Mouse (Mus musculus) forebrain, embryonic 10.5 days (tissue): ENCODE measurements at regions not wholly inside any gene's neighbourhood (a gene's known extent, or its start where the extent isn't known, plus 50 kb on each side); places are given as distances from the start of the nearest gene placed in this dataset.

Experiments used
- DNase-seq: peaks from one replicate; pipeline ENCODE4 v3.0.0-alpha.2; 2017; ENCODE audit warnings: low spot score; ENCODE audit errors: extremely low spot score
- H3K27ac ChIP-seq: fragments of 300-500 bp; sonication (generic); 2 replicates; pipeline ENCODE4 v1.5.1; 2016; ENCODE audit warnings: mild to moderate bottlenecking
- H3K27me3 ChIP-seq: fragments of 300-500 bp; sonication (generic); 2 replicates; pipeline ENCODE4 v1.6.1; 2016; ENCODE audit warnings: mild to moderate bottlenecking; ENCODE audit not compliant: poor library complexity, severe bottlenecking
- H3K36me3 ChIP-seq: fragments of 300-500 bp; sonication (generic); replicated peaks from 2 replicates; pipeline ENCODE4 v1.6.1; 2016; ENCODE audit warnings: mild to moderate bottlenecking, moderate library complexity
- H3K4me1 ChIP-seq: fragments of 300-500 bp; sonication (generic); 2 replicates; pipeline ENCODE4 v1.6.1; 2016
- H3K4me3 ChIP-seq: fragments of 300-500 bp; sonication (generic); 2 replicates; pipeline ENCODE4 v1.5.1; 2016; ENCODE audit warnings: mild to moderate bottlenecking, moderate library complexity
- H3K9me3 ChIP-seq: fragments of 300-500 bp; sonication (generic); 2 replicates; pipeline ENCODE4 v1.6.1; 2016; ENCODE audit warnings: mild to moderate bottlenecking, moderate library complexity
- WGBS: fragments of 180-500 bp; shearing (Covaris S2); methylation state at CpG from one replicate; pipeline ENCODE4 v1.1.7; 2016; 5-methylcytosine and 5-hydroxymethylcytosine counted together

GRCm38 (mm10) chr14:90172729-90173128 is 1701.5 kb upstream of the Pcdh20 start:
- WGBS: 92% methylated on average over 3 of the region's 3 CpGs
- no peaks in the 10 kb centered on the region for H3K36me3 ChIP-seq
- no peak for DNase-seq

More at GRCm38 (mm10) chr14:90172729-90173128, 1701.5 kb upstream of the Pcdh20 start:
- Histone ChIP-seq H3K27ac (no peak overlapping the region), H3K27me3 (no peaks in the 10 kb centered on the region), H3K4me1 (no peaks in the 10 kb centered on the region), H3K9me3 (no peaks in the 10 kb centered on the region), H3K4me3 (no peak overlapping the region)
